Mouse (Mus musculus) heart, postnatal 0 days (tissue): ENCODE measurements at regions not wholly inside any gene's neighbourhood (a gene's known extent, or its start where the extent isn't known, plus 50 kb on each side); places are given as distances from the start of the nearest gene placed in this dataset.

Source experiments
- CTCF ChIP-seq: IDR thresholded peaks from 2 replicates; pipeline ENCODE4 v1.5.1; 2016; ENCODE audit warnings: antibody characterized with exemption, control low read depth, low read depth
- EP300 ChIP-seq: IDR thresholded peaks from 2 replicates; pipeline ENCODE4 v1.6.1; 2016; ENCODE audit warnings: antibody characterized with exemption, low read depth

DNA sequence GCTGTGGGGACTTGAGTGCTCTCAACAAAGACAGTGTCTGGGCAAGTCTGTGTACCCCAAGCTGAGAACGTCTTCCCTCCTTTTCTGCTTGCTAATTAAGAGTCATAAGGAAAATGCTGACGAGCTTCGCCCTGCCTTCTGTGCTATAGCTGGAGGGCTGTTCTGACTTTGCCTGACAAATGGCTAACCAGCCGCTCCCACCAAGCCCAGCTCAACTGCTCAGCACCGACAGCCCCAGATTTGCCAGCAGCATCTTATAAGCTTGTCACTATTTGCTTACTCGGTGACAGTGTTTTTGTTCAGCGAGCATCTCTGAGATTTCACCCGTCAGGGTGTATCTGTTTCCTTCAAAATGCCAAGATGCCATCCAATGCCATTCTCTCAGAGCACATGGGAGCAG lies 150.6 kb upstream of the Pgrmc2 start:
- TF ChIP-seq EP300 (no peak), CTCF (no peak)
